Mouse (Mus musculus) cerebellum, adult 2 months (tissue): ENCODE data around the gene Cxcl2.

Experiments
- CTCF ChIP-seq: fragments of 200-500 bp; IDR thresholded peaks from 2 replicates; pipeline ENCODE4 v1.5.1; 2011; ENCODE audit warnings: low read depth, mild to moderate bottlenecking, control low read depth, low read length, moderate library complexity, borderline replicate concordance; ENCODE audit not compliant: insufficient read depth
- POLR2A ChIP-seq: fragments of 200-500 bp; IDR thresholded peaks from 2 replicates; pipeline ENCODE4 v1.6.1; 2011; ENCODE audit warnings: low read length, control low read depth, borderline replicate concordance; ENCODE audit not compliant: insufficient read depth

DNA sequence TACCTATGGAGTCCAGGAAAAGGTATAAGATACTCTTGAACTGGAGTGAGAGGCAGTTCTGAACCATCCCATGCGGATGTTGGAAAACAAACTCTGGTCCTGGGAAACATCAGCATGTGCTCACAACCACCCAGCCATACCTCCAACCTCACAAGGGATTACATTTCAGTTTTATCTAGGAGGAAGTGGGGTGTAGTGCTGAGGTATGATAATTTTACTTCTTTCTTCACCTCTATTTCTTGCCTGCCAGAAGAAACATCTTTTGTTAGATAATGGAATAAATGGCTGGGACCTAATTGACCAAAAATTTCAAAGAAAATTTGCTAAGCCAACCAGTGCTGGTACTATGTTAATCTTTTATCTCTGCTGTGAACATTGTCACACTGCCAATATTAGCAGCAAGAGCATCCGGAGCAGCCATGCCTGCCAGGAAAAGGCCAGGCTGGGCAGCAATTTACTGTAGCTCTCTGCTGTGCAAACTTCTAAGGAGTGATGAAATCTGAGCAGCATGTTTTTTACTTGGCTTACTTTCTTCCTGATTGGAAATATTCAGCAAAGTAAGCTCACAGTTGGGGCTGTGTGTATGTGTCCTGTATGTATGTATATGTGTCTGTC, 18.9 kb upstream of the Cxcl2 start:
- TF ChIP-seq CTCF (no peak), POLR2A (no peak)
